Mouse (Mus musculus) bone marrow macrophage, adult 2 months (primary cell): ENCODE data around the gene Cct5. TPM values are rescaled to one million over a fixed set of nuclear protein-coding genes. Genes with fewer than 3 reads are reported as not detected.
A peak's percentile ranks its signal among the peaks of the same experiment; 100 is the strongest.
"Not testable (repeated sequence)": the region's sequence is repeated elsewhere in the genome, so short reads cannot be mapped to it uniquely, and the experiment has no call there.

Experiments used
- H3K27ac ChIP-seq: 2 replicates; pipeline ENCODE4 v1.5.1; 2012; ENCODE audit warnings: low read depth, low read length; ENCODE audit not compliant: insufficient read depth
- H3K4me1 ChIP-seq: 2 replicates; pipeline ENCODE4 v1.6.1; 2012; ENCODE audit warnings: low read length; ENCODE audit not compliant: control insufficient read depth, insufficient read depth
- H3K4me3 ChIP-seq: 2 replicates; pipeline ENCODE4 v1.5.1; 2012; ENCODE audit warnings: mild to moderate bottlenecking, low read length, moderate library complexity; ENCODE audit not compliant: insufficient read depth
- CTCF ChIP-seq: IDR thresholded peaks from 2 replicates; pipeline ENCODE4 v1.5.1; 2012; ENCODE audit warnings: low read depth, mild to moderate bottlenecking, low read length, moderate library complexity
- POLR2A ChIP-seq: IDR thresholded peaks from 2 replicates; pipeline ENCODE4 v1.6.1; 2012; ENCODE audit warnings: mild to moderate bottlenecking, low read depth, low read length, borderline replicate concordance
- polyA plus RNA-seq: library from polyadenylated mRNA; stranded (reverse); fragments of >200 nt; gene quantifications from 2 replicates; pipeline ENCODE4 v1.2.4, GENCODE M21; 2012; ENCODE audit not compliant: missing spikeins, insufficient read depth, insufficient read length

Cct5 gene
- polyA plus RNA-seq, 1 experiment, result 148 TPM

GRCm38 (mm10) chr15:31586088-31586487 is 15.5 kb downstream of the Cct5 start:
- TF ChIP-seq CTCF (no peak), POLR2A (no peak)
- no peak overlapping the region for H3K4me3 ChIP-seq

DNA sequence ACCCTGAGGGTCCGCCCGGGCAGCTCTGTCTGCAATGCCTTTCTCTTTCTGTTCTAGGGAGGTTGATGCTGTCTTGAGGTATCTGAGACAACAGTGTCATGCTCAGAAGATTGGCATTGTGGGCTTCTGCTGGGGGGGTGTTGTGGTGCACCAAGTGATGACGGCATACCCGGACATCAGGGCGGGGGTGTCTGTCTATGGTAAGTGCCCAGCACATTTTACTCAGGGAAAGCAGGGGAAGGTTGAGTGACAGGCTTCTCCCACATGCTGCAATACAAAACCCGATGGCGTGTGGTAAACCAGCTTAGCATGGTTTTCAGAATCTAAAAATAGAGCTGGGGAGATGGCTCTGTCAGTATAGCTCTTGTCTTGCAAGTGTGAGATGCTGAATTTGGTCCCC is 16.4 kb downstream of the Cct5 start:
- Histone ChIP-seq H3K27ac (no peak overlapping the region), H3K4me3 (no peak overlapping the region), H3K4me1 (peaks cover 6% of the 10 kb centered on the region; the same call in 1 of the 2 replicates)
- no peak for TF ChIP-seq POLR2A
- TF ChIP-seq CTCF, result no peak

More at GRCm38 (mm10) chr15:31586088-31586487, 15.5 kb downstream of the Cct5 start:
- Histone ChIP-seq H3K27ac (no peak overlapping the region), H3K4me1 (peaks cover 6% of the 10 kb centered on the region; the same call in 1 of the 2 replicates)

DNA sequence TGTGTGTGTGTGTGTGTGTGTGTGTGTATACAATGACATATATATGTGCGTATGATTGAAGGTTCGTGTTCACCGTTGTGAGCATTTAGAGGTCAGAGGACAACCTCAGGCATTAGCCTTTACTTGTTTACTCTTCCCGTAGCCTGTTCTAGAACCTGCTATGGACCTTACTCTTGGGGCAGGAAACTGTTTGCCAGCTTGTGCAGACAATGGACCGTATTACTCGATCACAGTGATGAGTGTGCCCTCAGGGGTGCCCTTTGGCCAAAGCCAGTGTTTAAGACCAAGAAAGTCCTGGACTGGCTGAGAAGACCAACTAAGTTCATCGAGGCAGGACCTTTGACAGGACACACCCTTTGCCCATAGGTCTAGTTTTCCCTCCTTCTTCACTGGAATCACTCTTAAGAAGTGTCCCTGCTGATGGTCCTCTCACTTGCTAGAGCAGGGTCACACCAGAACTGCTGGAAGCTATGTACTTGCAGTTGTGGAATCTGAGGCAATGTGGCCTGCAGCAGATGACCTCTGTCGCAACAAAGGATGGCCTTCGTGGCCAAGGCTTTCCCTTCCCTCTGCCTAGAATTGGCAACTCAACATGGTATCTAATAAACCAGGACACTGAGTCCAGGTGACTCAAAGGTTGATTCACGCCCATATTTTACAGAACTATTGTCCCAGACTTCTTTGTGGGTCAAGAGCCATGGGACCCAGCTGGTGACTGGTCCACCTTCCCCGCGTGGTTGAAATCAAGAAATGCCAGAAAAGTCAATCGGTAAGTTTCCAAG is 18.1 kb downstream of the Cct5 start:
- Histone ChIP-seq H3K4me1 (peaks cover 6% of the 10 kb centered on the region; the same call in 1 of the 2 replicates), H3K4me3 (no peak overlapping the region), H3K27ac (no peak overlapping the region)
- TF ChIP-seq CTCF (no peak), POLR2A (no peak)

- not testable (repeated sequence) for H3K4me1 ChIP-seq, H3K27ac ChIP-seq, H3K4me3 ChIP-seq
Observed at GRCm38 (mm10) chr15:31581086-31581485, 20.5 kb downstream of the Cct5 start.

GRCm38 (mm10) chr15:31576076-31576475 is 25.5 kb downstream of the Cct5 start:
- Histone ChIP-seq H3K4me3 (no peak overlapping the region), H3K4me1 (peaks cover 17% of the 10 kb centered on the region), H3K27ac (no peak overlapping the region)
- TF ChIP-seq POLR2A (no peak), CTCF (no peak)

GRCm38 (mm10) chr15:31573692-31574091 is 27.9 kb downstream of the Cct5 start:
- Histone ChIP-seq H3K4me3 (no peak overlapping the region), H3K4me1 (peaks cover 24% of the 10 kb centered on the region), H3K27ac (no peak overlapping the region)
- TF ChIP-seq POLR2A (no peak), CTCF (no peak)

GRCm38 (mm10) chr15:31573287-31573686 is 28.3 kb downstream of the Cct5 start:
- no peak for TF ChIP-seq POLR2A
- TF ChIP-seq CTCF, result no peak
- Histone ChIP-seq H3K27ac (no peak overlapping the region), H3K4me1 (peaks cover 24% of the 10 kb centered on the region), H3K4me3 (no peak overlapping the region)

GRCm38 (mm10) chr15:31571906-31572722 is 29.5 kb downstream of the Cct5 start:
- peak overlapping the region; percentile 22 for H3K27ac ChIP-seq
- H3K4me1 ChIP-seq, result peaks cover 30% of the 10 kb centered on the region
- no peak for TF ChIP-seq CTCF
- TF ChIP-seq POLR2A, result no peak
- H3K4me3 ChIP-seq, result no peak overlapping the region

- no peak for TF ChIP-seq CTCF
- TF ChIP-seq POLR2A, result no peak
- H3K27ac ChIP-seq, result no peak overlapping the region
- H3K4me1 ChIP-seq, result peaks cover 35% of the 10 kb centered on the region
- H3K4me3 ChIP-seq, result no peak overlapping the region
Observed at GRCm38 (mm10) chr15:31570959-31571358, 30.6 kb downstream of the Cct5 start.
